Mouse (Mus musculus) stomach, postnatal 0 days (tissue): ENCODE data around the gene Smim9.

Experiments used
- CTCF ChIP-seq: IDR thresholded peaks from 2 replicates; pipeline ENCODE4 v1.5.1; 2016; ENCODE audit warnings: antibody characterized with exemption, low read depth, mild to moderate bottlenecking, moderate library complexity
- EP300 ChIP-seq: optimal IDR thresholded peaks from 2 replicates; pipeline ENCODE3; 2016; ENCODE audit warnings: antibody characterized with exemption

DNA sequence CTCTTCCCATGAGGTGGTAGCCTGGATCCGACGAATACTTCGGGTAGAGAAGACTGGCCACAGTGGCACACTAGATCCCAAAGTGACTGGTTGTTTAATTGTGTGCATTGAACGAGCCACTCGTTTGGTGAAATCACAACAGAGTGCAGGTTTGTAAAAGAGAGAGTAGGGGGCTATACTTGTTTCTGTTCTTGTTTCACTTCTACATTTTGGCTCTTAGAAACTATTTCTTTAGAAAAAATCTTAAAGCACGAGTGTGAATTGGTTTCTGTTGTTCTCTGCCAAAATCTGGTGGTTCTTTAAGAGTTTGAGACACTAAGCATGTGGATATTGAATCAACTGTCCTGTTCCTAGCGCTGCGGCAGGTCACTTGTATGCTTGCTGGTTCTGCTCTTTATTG lies 64.8 kb downstream of the Smim9 start:
- TF ChIP-seq EP300: no peak
- TF ChIP-seq CTCF: no peak
